Mouse (Mus musculus) kidney, adult 2 months (tissue): Measurements from ENCODE around the gene Fam120a. TPM values are rescaled to one million over a fixed set of nuclear protein-coding genes. Genes with fewer than 3 reads are reported as not detected.

Experiments
- DNase-seq: peaks from one replicate; pipeline ENCODE4 v3.0.0; 2021
- H3K27ac ChIP-seq: fragments of 200-500 bp; 2 replicates; pipeline ENCODE4 v1.5.1; 2012; ENCODE audit warnings: low read depth, low read length, control low read depth, inconsistent platforms; ENCODE audit not compliant: insufficient read depth
- H3K27me3 ChIP-seq: fragments of 200-500 bp; replicated peaks from 2 replicates; pipeline ENCODE4 v1.6.1; 2012; ENCODE audit warnings: mild to moderate bottlenecking, moderate library complexity, low read length, inconsistent platforms; ENCODE audit not compliant: control insufficient read depth, insufficient read depth
- H3K36me3 ChIP-seq: fragments of 200-500 bp; 2 replicates; pipeline ENCODE4 v1.6.1; 2012; ENCODE audit warnings: mild to moderate bottlenecking, moderate library complexity, low read length, inconsistent platforms; ENCODE audit not compliant: control insufficient read depth, insufficient read depth
- H3K4me1 ChIP-seq: fragments of 200-500 bp; 2 replicates; pipeline ENCODE4 v1.6.1; 2011; ENCODE audit warnings: low read length; ENCODE audit not compliant: control insufficient read depth, insufficient read depth
- H3K4me3 ChIP-seq: fragments of 200-500 bp; 2 replicates; pipeline ENCODE4 v1.5.1; 2011; ENCODE audit warnings: mild to moderate bottlenecking, low read depth, low read length, control low read depth; ENCODE audit not compliant: insufficient read depth
- CTCF ChIP-seq: fragments of 200-500 bp; conservative IDR thresholded peaks from 2 replicates; pipeline ENCODE4 v1.5.1; 2011; ENCODE audit warnings: low read depth, mild to moderate bottlenecking, control low read depth, low read length, moderate library complexity, mixed read lengths; ENCODE audit not compliant: insufficient read depth, insufficient read length
- POLR2A ChIP-seq: fragments of 200-500 bp; IDR thresholded peaks from one replicate; pipeline ENCODE4 v1.6.1; 2011; ENCODE audit warnings: low read depth, low read length, control low read depth
- WGBS: fragments of 180-500 bp; shearing (Covaris S2); methylation state at CpG from one replicate; pipeline ENCODE4 v1.1.7; 2018; 5-methylcytosine and 5-hydroxymethylcytosine counted together
- polyA plus RNA-seq: library from polyadenylated mRNA; depleted of rRNA; stranded (reverse); fragments of >200 nt; gene quantifications from 2 replicates; pipeline ENCODE4 v1.2.3, GENCODE M21; 2012; rRNA removed

Gene Fam120a
- 67.8 and 70.6 TPM in 2 replicates for polyA plus RNA-seq

- Histone ChIP-seq H3K27me3 (no peaks in the 10 kb centered on the region), H3K36me3 (no peaks in the 10 kb centered on the region), H3K4me3 (peak within 1 kb of the TSS; percentile 81), H3K4me1 (peaks cover 31% of the 10 kb centered on the region), H3K27ac (peak within 1 kb of the TSS; percentile 98)
- peak; percentile 50 for TF ChIP-seq POLR2A
- TF ChIP-seq CTCF = 0 out of 2 replicates have a peak, but pooled peaks have one; percentile 0
- peak; percentile 92 for DNase-seq
- 4% methylated on average over 115 of the region's 116 CpGs for WGBS
Observed at GRCm38 (mm10) chr13:48967956-48968749, at the start of gene Fam120a. Gene Fam120a, minus strand, starts transcription at chr13:48968017.

DNA sequence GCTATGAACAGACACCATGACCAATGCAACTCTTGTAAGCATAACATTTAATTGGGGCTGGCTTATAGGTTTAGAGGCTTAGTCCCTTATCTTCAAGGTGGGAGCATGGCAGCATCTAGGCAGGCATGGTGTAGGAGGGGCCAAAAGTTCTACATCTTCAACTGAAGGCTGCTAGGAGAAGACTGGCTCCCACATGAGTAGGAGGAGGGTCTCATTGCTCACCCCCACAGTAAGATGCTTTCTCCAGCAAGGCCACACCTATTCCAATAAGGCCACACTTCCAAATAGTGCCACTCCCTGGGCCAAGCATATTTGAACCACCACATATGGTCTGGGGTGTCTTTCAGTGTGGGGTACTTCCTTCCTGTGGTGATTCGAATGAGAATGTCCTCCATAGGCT lies 49.6 kb upstream of the Fam120a start:
- Histone ChIP-seq H3K27me3 (no peaks in the 10 kb centered on the region), H3K4me1 (peaks cover 5% of the 10 kb centered on the region; the same call in 1 of the 2 replicates), H3K4me3 (no peak overlapping the region), H3K36me3 (no peaks in the 10 kb centered on the region), H3K27ac (no peak overlapping the region)
- WGBS = 100% methylated on average over 1 of the region's 1 CpGs
- no peak for DNase-seq
- TF ChIP-seq POLR2A (no peak), CTCF (no peak)

DNA sequence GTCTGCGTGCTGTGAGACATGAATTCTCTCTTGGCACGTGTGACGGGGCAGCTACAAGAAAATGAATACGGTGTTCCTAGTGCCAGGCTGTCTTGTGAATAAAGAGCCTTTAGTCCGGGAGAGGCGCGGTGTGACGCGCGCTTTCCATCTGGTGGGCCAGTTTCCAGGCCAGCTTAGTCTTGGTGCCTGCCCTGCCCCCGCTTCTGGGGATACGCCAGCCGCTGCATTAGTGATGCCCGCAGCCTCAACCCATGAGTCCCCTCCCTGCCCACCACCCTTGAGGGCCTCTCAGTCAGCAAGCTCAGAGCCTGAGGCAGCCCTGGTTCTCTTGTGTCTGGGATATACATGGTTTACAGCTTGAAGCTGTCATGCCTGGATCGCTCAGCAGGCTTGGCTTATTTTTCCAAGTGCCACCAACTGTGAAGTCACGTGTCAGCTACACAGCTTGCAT lies 48.5 kb upstream of the Fam120a start:
- Histone ChIP-seq H3K27me3 (no peaks in the 10 kb centered on the region), H3K27ac (no peak overlapping the region), H3K36me3 (no peaks in the 10 kb centered on the region), H3K4me3 (peak overlapping the region; percentile 4; the same call in 1 of the 2 replicates), H3K4me1 (peaks cover 5% of the 10 kb centered on the region; the same call in 1 of the 2 replicates)
- peak; percentile 80 for DNase-seq
- TF ChIP-seq POLR2A (no peak), CTCF (no peak)
- WGBS = 4% methylated on average over 16 of the region's 16 CpGs

GRCm38 (mm10) chr13:49015366-49016306 lies 47.8 kb upstream of the Fam120a start:
- Histone ChIP-seq H3K36me3 (no peaks in the 10 kb centered on the region), H3K27me3 (no peaks in the 10 kb centered on the region), H3K27ac (no peak overlapping the region), H3K4me3 (peak overlapping the region; percentile 4; the same call in 1 of the 2 replicates), H3K4me1 (peaks cover 5% of the 10 kb centered on the region; the same call in 1 of the 2 replicates)
- TF ChIP-seq POLR2A (no peak), CTCF (0 out of 2 replicates have a peak, but pooled peaks have one; percentile 2)
- 18% methylated on average over 30 of the region's 30 CpGs for WGBS
- DNase-seq = peak; percentile 5

DNA sequence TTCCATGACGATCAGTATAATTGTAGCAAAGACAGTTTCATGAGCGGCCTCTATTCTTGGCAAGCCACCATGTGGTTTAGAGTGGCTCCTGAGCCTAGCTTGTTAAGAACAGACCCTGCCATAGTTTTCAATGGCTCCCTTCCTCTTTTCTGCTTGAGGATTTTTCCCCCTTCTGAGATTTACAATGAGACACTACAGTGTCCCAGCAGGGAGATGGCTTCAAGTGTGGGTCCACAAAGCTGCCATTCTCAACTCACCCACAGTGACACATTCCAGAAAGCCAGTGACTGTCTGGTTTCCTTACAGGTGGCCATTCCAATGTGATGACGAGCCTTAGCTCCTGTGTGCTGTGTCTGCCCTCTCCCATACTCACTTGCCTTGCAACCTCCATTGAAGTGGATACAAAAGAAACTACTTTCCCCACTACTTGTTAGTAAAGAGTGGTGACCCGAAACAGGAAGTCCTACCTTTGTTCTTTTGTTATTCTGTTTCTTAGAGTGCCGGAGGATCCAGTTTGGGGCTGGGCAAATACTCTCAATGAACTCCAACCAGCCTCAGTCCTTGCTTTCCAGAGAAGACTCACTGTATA lies 45.5 kb upstream of the Fam120a start:
- H3K4me3 ChIP-seq = no peak overlapping the region
- no peaks in the 10 kb centered on the region for H3K36me3 ChIP-seq
- no peak for DNase-seq
- peaks cover 5% of the 10 kb centered on the region; the same call in 1 of the 2 replicates for H3K4me1 ChIP-seq
- TF ChIP-seq POLR2A = no peak
- TF ChIP-seq CTCF = no peak
- H3K27me3 ChIP-seq = no peaks in the 10 kb centered on the region
- 70% methylated on average over 5 of the region's 5 CpGs for WGBS
- H3K27ac ChIP-seq = no peak overlapping the region

- Histone ChIP-seq H3K36me3 (no peaks in the 10 kb centered on the region), H3K4me1 (no peaks in the 10 kb centered on the region), H3K27me3 (no peaks in the 10 kb centered on the region), H3K4me3 (no peak overlapping the region), H3K27ac (no peak overlapping the region)
- TF ChIP-seq POLR2A (no peak), CTCF (no peak)
- DNase-seq = no peak
- WGBS = 61% methylated on average over 3 of the region's 3 CpGs
Observed at GRCm38 (mm10) chr13:49001691-49002090, 33.9 kb upstream of the Fam120a start.

DNA sequence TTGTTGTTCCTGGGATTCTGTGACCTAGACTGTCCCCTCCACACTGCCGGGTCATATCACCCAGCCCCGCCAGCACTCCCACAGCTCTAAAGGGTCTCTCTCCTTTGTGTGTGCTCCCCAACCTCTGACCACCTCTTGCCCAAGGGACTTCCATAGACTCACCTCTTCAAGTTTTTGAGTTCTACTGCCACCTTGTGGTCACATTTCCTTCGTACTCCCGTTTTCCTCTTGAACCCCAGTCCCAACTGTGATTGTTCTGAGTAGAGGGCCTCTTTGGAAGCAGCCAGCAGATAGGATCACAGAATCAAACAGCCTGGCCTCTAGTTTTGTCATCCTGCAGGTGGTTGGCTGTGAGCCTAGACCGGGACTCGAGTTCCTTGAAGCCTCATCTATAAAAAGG lies 30.8 kb upstream of the Fam120a start:
- TF ChIP-seq POLR2A (no peak), CTCF (peak; percentile 62)
- H3K4me3 ChIP-seq = no peak overlapping the region

More for the DNA sequence above, 30.8 kb upstream of the Fam120a start:
- 12% methylated on average over 6 of the region's 6 CpGs for WGBS
- Histone ChIP-seq H3K36me3 (no peaks in the 10 kb centered on the region), H3K4me1 (no peaks in the 10 kb centered on the region), H3K27me3 (no peaks in the 10 kb centered on the region), H3K27ac (no peak overlapping the region)
- DNase-seq = peak; percentile 80
